Mouse (Mus musculus) myocyte (in vitro differentiated cells): Measurements from ENCODE around the gene Anks1b. TPM values are rescaled to one million over a fixed set of nuclear protein-coding genes. Genes with fewer than 3 reads are reported as not detected.

Experiments
- H3K27me3 ChIP-seq: one replicate; pipeline ENCODE4 v1.6.1; 2011; ENCODE audit not compliant: control insufficient read depth, insufficient read depth, insufficient read length
- H3K36me3 ChIP-seq: one replicate; pipeline ENCODE4 v1.6.1; 2011; ENCODE audit not compliant: control insufficient read depth, insufficient read depth
- H3K4me2 ChIP-seq: one replicate; pipeline ENCODE4 v1.6.1; 2011; ENCODE audit warnings: low read depth, control low read depth
- H3K4me3 ChIP-seq: one replicate; pipeline ENCODE4 v1.5.1; 2011; ENCODE audit warnings: mild to moderate bottlenecking, control low read depth, moderate library complexity
- H3K79me2 ChIP-seq: one replicate; pipeline ENCODE4 v1.6.1; 2011; ENCODE audit not compliant: control insufficient read depth, insufficient read depth
- H3ac ChIP-seq: one replicate; pipeline ENCODE4 v1.6.1; 2011; ENCODE audit not compliant: control insufficient read depth, insufficient read length
- CEBPB ChIP-seq: IDR thresholded peaks from 2 replicates; pipeline ENCODE4 v1.6.1; 2011; ENCODE audit warnings: mild to moderate bottlenecking, moderate library complexity; ENCODE audit not compliant: poor library complexity, insufficient read depth, severe bottlenecking
- E2F4 ChIP-seq: IDR thresholded peaks from one replicate; pipeline ENCODE4 v1.6.1; 2011; ENCODE audit warnings: mild to moderate bottlenecking, control low read depth, moderate library complexity; ENCODE audit not compliant: insufficient read depth
- MAX ChIP-seq: IDR thresholded peaks from one replicate; pipeline ENCODE4 v1.6.1; 2011; ENCODE audit warnings: low read depth, mild to moderate bottlenecking, control low read depth
- MYOD1 ChIP-seq, 3 experiments: IDR thresholded peaks; one replicate each; pipeline ENCODE4 v1.6.1; 2011; ENCODE audit warnings: control low read depth in 2 of 3, low read depth in 2 of 3, mild to moderate bottlenecking in 2 of 3, moderate library complexity in 1 of 3; ENCODE audit not compliant: insufficient read length in 2 of 3, control insufficient read depth in 1 of 3
- MYOG ChIP-seq, 3 experiments: IDR thresholded peaks; one replicate each; pipeline ENCODE4 v1.6.1; 2011; ENCODE audit warnings: control low read depth in 2 of 3, low read depth in 2 of 3, mild to moderate bottlenecking in 2 of 3; ENCODE audit not compliant: insufficient read length in 2 of 3, control insufficient read depth in 1 of 3, insufficient read depth in 1 of 3
- POLR2A ChIP-seq: IDR thresholded peaks from one replicate; pipeline ENCODE4 v1.6.1; 2011; ENCODE audit warnings: low read depth, mild to moderate bottlenecking, control low read depth, moderate library complexity; ENCODE audit not compliant: insufficient read length
- POLR2AphosphoS2 ChIP-seq: IDR thresholded peaks from one replicate; pipeline ENCODE4 v1.6.1; 2011; ENCODE audit warnings: low read depth, control low read depth; ENCODE audit not compliant: insufficient read length
- REST ChIP-seq: IDR thresholded peaks from one replicate; pipeline ENCODE4 v1.6.1; 2011; ENCODE audit warnings: mild to moderate bottlenecking, control low read depth, moderate library complexity; ENCODE audit not compliant: insufficient read depth, insufficient read length
- SRF ChIP-seq: IDR thresholded peaks from one replicate; pipeline ENCODE4 v1.6.1; 2011; ENCODE audit warnings: low read depth; ENCODE audit not compliant: control insufficient read depth, insufficient read length
- TCF12 ChIP-seq: IDR thresholded peaks from one replicate; pipeline ENCODE4 v1.6.1; 2011; ENCODE audit warnings: mild to moderate bottlenecking, control low read depth; ENCODE audit not compliant: poor library complexity, insufficient read depth, severe bottlenecking
- TCF3 ChIP-seq: IDR thresholded peaks from one replicate; pipeline ENCODE4 v1.6.1; 2011; ENCODE audit warnings: low read depth, control low read depth; ENCODE audit not compliant: insufficient read length
- USF1 ChIP-seq: IDR thresholded peaks from one replicate; pipeline ENCODE4 v1.6.1; 2011; ENCODE audit warnings: low read depth, mild to moderate bottlenecking, control low read depth, moderate library complexity
- polyA plus RNA-seq: library from polyadenylated mRNA; unstranded; fragments of >200 nt; fragmentation: generic; extraction: Trizol; gene quantifications from one replicate; pipeline ENCODE4 v1.2.1, GENCODE M21; 2012; ENCODE audit warnings: missing spikeins

Anks1b gene
- polyA plus RNA-seq, 1 experiment, result 0.13 TPM

- H3K4me3 ChIP-seq, result no peak overlapping the region
- no peak overlapping the region for H3K4me2 ChIP-seq
- H3K79me2 ChIP-seq, result no peaks in the 10 kb centered on the region
- H3ac ChIP-seq, result no peak overlapping the region
- H3K27me3 ChIP-seq, result no peaks in the 10 kb centered on the region
- H3K36me3 ChIP-seq, result no peaks in the 10 kb centered on the region
- TF ChIP-seq USF1 (no peak), E2F4 (no peak), POLR2A (no peak), POLR2AphosphoS2 (no peak), MYOD1 (IDR thresholded peaks at IDR 0.05; ENCODE audit: control insufficient read depth in 1 of 3, insufficient read length in 2 of 3, low read depth in 2 of 3) (no peak), TCF3 (no peak), CEBPB (no peak), REST (no peak), MYOG (IDR thresholded peaks at IDR 0.05; ENCODE audit: control insufficient read depth in 1 of 3, insufficient read depth in 1 of 3, insufficient read length in 2 of 3, low read depth in 2 of 3) (no peak), TCF12 (no peak), SRF (no peak), MAX (no peak)
Measured at GRCm38 (mm10) chr10:89994171-89994570, 120.9 kb downstream of the Anks1b start.

- no peaks in the 10 kb centered on the region for H3K79me2 ChIP-seq
- H3K36me3 ChIP-seq, result no peaks in the 10 kb centered on the region
- no peak overlapping the region for H3K4me2 ChIP-seq
- no peak overlapping the region for H3ac ChIP-seq
- H3K27me3 ChIP-seq, result no peaks in the 10 kb centered on the region
- TF ChIP-seq TCF3 (no peak), REST (no peak), POLR2A (no peak), TCF12 (no peak), MYOD1 (IDR thresholded peaks at IDR 0.05; ENCODE audit: control insufficient read depth in 1 of 3, insufficient read length in 2 of 3, low read depth in 2 of 3) (no peak), MAX (no peak)
- no peak overlapping the region for H3K4me3 ChIP-seq
Measured at GRCm38 (mm10) chr10:89995621-89996428, 122.5 kb downstream of the Anks1b start.

- H3K36me3 ChIP-seq, result no peaks in the 10 kb centered on the region
- TF ChIP-seq CEBPB, result no peak
- no peak for TF ChIP-seq TCF3
- no peak for TF ChIP-seq REST
- no peak for TF ChIP-seq E2F4
- TF ChIP-seq MAX, result no peak
- no peak for TF ChIP-seq TCF12
- TF ChIP-seq MYOG (IDR thresholded peaks at IDR 0.05; ENCODE audit: control insufficient read depth in 1 of 3, insufficient read depth in 1 of 3, insufficient read length in 2 of 3, low read depth in 2 of 3), result no peak
- no peak for TF ChIP-seq POLR2A
- TF ChIP-seq SRF, result no peak
- no peak for TF ChIP-seq POLR2AphosphoS2
- TF ChIP-seq USF1, result no peak
- TF ChIP-seq MYOD1 (IDR thresholded peaks at IDR 0.05; ENCODE audit: control insufficient read depth in 1 of 3, insufficient read length in 2 of 3, low read depth in 2 of 3), result no peak
- H3K4me3 ChIP-seq, result no peak overlapping the region
- H3K4me2 ChIP-seq, result no peak overlapping the region
- H3K79me2 ChIP-seq, result no peaks in the 10 kb centered on the region
- no peaks in the 10 kb centered on the region for H3K27me3 ChIP-seq
- no peak overlapping the region for H3ac ChIP-seq
Measured at GRCm38 (mm10) chr10:90003980-90004729, 130.8 kb downstream of the Anks1b start.

GRCm38 (mm10) chr10:90004882-90005281 is 131.6 kb downstream of the Anks1b start:
- no peaks in the 10 kb centered on the region for H3K36me3 ChIP-seq
- no peak overlapping the region for H3K4me3 ChIP-seq
- no peak overlapping the region for H3K4me2 ChIP-seq
- TF ChIP-seq POLR2AphosphoS2, result no peak
- H3K27me3 ChIP-seq, result no peaks in the 10 kb centered on the region
- no peaks in the 10 kb centered on the region for H3K79me2 ChIP-seq
- H3ac ChIP-seq, result no peak overlapping the region

- H3K27me3 ChIP-seq, result no peaks in the 10 kb centered on the region
- no peaks in the 10 kb centered on the region for H3K79me2 ChIP-seq
- H3ac ChIP-seq, result no peak overlapping the region
- no peaks in the 10 kb centered on the region for H3K36me3 ChIP-seq
- TF ChIP-seq CEBPB (no peak), SRF (no peak), TCF12 (no peak), MYOG (IDR thresholded peaks at IDR 0.05; ENCODE audit: control insufficient read depth in 1 of 3, insufficient read depth in 1 of 3, insufficient read length in 2 of 3, low read depth in 2 of 3) (no peak), MYOD1 (IDR thresholded peaks at IDR 0.05; ENCODE audit: control insufficient read depth in 1 of 3, insufficient read length in 2 of 3, low read depth in 2 of 3) (no peak), USF1 (no peak), POLR2A (no peak), MAX (no peak), REST (no peak), POLR2AphosphoS2 (no peak), E2F4 (no peak), TCF3 (no peak)
- no peak overlapping the region for H3K4me2 ChIP-seq
- no peak overlapping the region for H3K4me3 ChIP-seq
Measured at GRCm38 (mm10) chr10:90033037-90033436, 159.7 kb downstream of the Anks1b start.
